Mouse (Mus musculus) E14TG2a.4 (cell line): ENCODE results near the gene Cpb2.

Experiments
- H3K27me3 ChIP-seq: 2 replicates; pipeline ENCODE4 v1.6.1; 2014; ENCODE audit warnings: low read length, control low read depth; ENCODE audit not compliant: insufficient read depth
- H3K36me3 ChIP-seq: 2 replicates; pipeline ENCODE4 v1.6.1; 2014; ENCODE audit warnings: low read length, control low read depth; ENCODE audit not compliant: insufficient read depth
- H3K4me1 ChIP-seq: replicated peaks from 2 replicates; pipeline ENCODE4 v1.6.1; 2014; ENCODE audit warnings: low read depth, low read length, control low read depth
- H3K4me3 ChIP-seq: replicated peaks from 2 replicates; pipeline ENCODE4 v1.5.1; 2014; ENCODE audit warnings: mild to moderate bottlenecking, low read length
- H3K9me3 ChIP-seq: 2 replicates; pipeline ENCODE4 v1.6.1; 2014; ENCODE audit warnings: low read length, control low read depth
- CTCF ChIP-seq: conservative IDR thresholded peaks from 2 replicates; pipeline ENCODE4 v1.5.1; 2014; ENCODE audit warnings: low read length
- NANOG ChIP-seq: IDR thresholded peaks from 2 replicates; pipeline ENCODE4 v1.6.1; 2014; ENCODE audit warnings: borderline replicate concordance, low read length, mixed read lengths
- POU5F1 ChIP-seq: IDR thresholded peaks from 2 replicates; pipeline ENCODE4 v1.6.1; 2014; ENCODE audit warnings: low read length, borderline replicate concordance

Cpb2 gene

DNA sequence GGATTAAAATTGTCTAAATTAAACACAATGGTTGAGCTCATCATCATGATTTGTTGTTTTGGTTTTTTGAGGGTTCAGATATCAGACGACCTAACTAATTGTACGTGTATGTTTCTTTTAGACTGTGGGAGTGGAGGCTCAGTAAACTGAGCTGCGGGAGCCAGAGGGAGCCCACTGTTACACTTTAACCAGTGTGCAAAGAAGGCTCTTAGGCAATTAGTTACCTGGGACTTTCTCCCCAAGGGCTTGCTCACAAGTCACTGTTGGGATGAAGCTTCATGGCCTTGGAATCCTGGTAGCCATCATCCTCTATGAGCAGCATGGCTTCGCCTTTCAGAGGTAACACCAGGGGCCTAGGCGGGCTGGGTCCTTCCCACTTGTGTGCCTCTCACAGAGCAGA is at the start of gene Cpb2:
Gene Cpb2, plus strand, starts transcription at position 201 of the 400 bp plus-strand sequence.
- H3K4me3 ChIP-seq = no peak within 1 kb of the TSS
- no peaks in the 10 kb centered on the region for H3K36me3 ChIP-seq
- no peaks in the 10 kb centered on the region for H3K27me3 ChIP-seq
- H3K9me3 ChIP-seq = no peaks in the 10 kb centered on the region
- no peak for TF ChIP-seq CTCF
- no peak for TF ChIP-seq NANOG
- no peak for TF ChIP-seq POU5F1
- H3K4me1 ChIP-seq = no peaks in the 10 kb centered on the region

DNA sequence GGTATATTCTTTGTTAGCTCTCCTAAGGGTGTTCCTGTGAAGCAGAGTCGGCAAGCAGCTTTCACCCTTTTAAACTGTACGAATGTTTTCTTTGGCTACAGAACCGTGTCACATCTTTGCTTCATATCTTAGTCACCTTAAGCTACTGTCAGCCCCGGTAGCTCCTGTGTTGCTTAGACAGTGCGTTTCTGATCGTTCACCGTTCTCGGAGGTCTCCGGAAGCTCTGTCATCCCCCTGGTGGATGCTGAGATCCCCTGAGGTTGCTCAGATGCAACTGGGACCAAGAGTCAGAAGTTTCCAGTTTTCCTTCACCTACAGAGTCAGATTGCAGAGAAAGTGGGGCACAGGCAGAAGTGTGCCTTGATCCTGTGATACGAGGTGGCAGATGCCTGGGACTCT is 49.7 kb upstream of the Cpb2 start:
- Histone ChIP-seq H3K4me3 (no peak overlapping the region), H3K36me3 (no peaks in the 10 kb centered on the region), H3K27me3 (no peaks in the 10 kb centered on the region), H3K4me1 (peaks cover under 1% of the 10 kb centered on the region; the same call in 1 of the 2 replicates), H3K9me3 (no peaks in the 10 kb centered on the region)
- no peak for TF ChIP-seq NANOG
- no peak for TF ChIP-seq CTCF
- TF ChIP-seq POU5F1 = no peak

DNA sequence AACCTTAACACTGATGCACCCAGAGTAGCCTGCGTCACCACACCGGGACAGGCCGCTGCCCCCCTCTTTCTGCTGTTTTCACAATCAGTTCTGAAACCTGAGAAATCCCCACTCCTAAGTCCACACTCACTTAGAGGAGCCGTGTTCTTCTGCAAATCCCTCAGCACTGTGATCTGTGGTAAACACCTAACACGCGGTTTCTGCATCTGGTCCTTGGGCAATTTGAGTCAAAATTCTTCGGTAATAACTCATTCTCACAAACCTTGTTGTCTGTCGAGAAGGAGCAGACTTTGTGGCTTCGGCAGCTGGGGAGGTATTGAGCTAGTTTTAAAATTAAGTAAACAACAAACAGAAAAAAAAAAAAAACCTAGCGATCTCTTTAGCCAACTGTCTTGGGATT is 49.2 kb upstream of the Cpb2 start:
- no peaks in the 10 kb centered on the region for H3K27me3 ChIP-seq
- TF ChIP-seq NANOG (no peak), POU5F1 (no peak), CTCF (no peak)
- H3K9me3 ChIP-seq = no peaks in the 10 kb centered on the region
- no peak overlapping the region for H3K4me3 ChIP-seq
- H3K4me1 ChIP-seq = peaks cover 5% of the 10 kb centered on the region
- no peaks in the 10 kb centered on the region for H3K36me3 ChIP-seq

DNA sequence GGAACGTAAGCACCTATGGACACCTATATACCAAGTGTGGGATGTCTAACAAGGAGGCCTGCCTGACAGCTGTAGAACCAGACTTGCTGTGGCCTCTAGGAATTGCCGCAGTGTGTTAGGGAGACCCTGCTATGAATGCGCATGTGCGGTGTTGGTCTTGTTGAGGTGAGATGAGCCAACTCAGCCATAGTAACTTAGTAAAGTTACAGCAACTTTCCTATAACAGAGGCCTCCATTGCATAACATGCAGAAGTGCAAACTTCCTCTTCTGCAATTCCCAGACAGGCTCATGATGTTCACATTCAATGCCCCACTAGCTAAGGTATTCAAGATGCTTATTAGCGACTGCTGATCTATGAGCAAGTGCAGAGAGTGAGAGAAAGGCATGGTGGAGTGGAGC is 46.6 kb upstream of the Cpb2 start:
- no peaks in the 10 kb centered on the region for H3K9me3 ChIP-seq
- H3K36me3 ChIP-seq = no peaks in the 10 kb centered on the region
- H3K4me1 ChIP-seq = peaks cover 5% of the 10 kb centered on the region
- H3K4me3 ChIP-seq = no peak overlapping the region
- no peaks in the 10 kb centered on the region for H3K27me3 ChIP-seq
- TF ChIP-seq POU5F1 (no peak), NANOG (no peak), CTCF (no peak)

DNA sequence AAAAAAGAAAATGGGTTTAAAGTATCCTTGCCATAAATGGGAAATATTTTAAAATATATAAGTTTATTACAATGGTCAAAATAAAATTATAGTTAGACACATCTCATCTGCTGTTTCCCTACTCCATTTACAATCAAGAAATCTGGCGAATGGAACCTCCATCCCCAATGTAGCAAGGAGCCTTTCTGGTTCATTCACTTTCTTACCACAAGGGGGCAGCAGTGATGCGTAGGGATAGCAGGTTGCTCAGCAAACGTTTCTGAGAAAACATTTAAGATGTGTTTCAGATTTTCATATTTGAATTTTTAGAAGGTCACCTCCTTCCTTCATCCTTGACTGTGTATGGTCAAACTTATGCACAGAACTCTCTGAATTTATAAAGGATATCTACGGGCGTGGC is 45.1 kb upstream of the Cpb2 start:
- peak; percentile 83 for TF ChIP-seq CTCF
- TF ChIP-seq NANOG = no peak
- TF ChIP-seq POU5F1 = no peak
- H3K9me3 ChIP-seq = peaks cover 6% of the 10 kb centered on the region
- no peaks in the 10 kb centered on the region for H3K36me3 ChIP-seq
- no peak overlapping the region for H3K4me3 ChIP-seq
- no peaks in the 10 kb centered on the region for H3K27me3 ChIP-seq
- peaks cover 5% of the 10 kb centered on the region for H3K4me1 ChIP-seq

DNA sequence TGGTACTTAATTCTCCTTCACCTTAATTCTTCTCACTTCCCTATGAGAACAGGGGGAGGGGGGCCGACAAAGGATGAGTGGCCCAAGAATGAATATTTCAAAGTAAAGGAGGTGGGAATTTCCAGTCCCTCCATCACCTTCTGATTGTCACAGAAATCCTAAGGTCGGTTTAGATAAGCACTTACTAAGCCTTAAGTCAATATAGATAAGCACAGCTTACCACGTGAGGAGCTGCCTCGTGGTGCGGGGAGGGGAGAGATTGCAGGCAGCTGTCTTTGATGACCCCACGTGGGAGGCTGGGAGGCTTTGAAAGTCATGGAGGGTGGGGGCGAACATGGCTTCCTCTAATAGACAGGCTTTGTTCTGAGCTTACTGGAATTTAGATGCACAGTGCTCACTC is 44.4 kb upstream of the Cpb2 start:
- Histone ChIP-seq H3K4me3 (no peak overlapping the region), H3K9me3 (peaks cover 6% of the 10 kb centered on the region), H3K27me3 (no peaks in the 10 kb centered on the region), H3K36me3 (no peaks in the 10 kb centered on the region), H3K4me1 (peaks cover 5% of the 10 kb centered on the region)
- TF ChIP-seq POU5F1 (no peak), NANOG (no peak), CTCF (no peak)

DNA sequence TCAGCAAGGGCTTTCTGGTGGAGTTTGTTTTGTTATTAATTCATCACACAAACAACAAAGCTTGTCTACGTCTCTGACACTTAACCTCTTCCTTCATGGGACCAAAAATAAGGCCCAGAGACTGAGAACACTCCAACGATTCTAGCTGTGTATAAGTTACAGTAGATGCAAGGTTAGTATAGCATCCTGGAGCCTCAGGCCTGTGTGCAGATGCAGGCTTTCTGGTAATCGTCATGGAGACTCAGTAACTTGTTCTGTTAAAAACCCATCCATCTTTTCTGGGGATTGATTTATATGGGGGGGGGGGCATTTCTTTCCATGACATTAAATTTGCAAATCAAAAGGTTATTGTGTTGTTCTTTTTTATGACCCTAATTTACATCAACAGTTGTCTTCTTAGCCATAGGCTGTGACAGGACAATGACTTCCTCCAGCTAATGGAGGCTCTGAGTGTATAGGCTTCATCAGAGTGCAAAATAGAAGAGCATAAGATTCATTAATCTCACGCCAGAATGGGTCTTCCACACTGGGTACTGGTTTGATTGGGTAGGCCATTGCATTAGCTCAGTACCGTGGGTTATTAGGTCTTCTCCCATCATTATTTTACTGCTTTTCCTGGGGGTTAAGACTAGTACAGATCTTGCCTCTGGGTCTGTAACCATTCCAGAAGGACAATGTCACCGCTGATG is 36.6 kb upstream of the Cpb2 start:
- Histone ChIP-seq H3K36me3 (no peaks in the 10 kb centered on the region), H3K4me1 (no peaks in the 10 kb centered on the region), H3K4me3 (no peak overlapping the region), H3K9me3 (peaks cover 6% of the 10 kb centered on the region), H3K27me3 (no peaks in the 10 kb centered on the region)
- TF ChIP-seq CTCF = no peak
- TF ChIP-seq NANOG = no peak
- no peak for TF ChIP-seq POU5F1

DNA sequence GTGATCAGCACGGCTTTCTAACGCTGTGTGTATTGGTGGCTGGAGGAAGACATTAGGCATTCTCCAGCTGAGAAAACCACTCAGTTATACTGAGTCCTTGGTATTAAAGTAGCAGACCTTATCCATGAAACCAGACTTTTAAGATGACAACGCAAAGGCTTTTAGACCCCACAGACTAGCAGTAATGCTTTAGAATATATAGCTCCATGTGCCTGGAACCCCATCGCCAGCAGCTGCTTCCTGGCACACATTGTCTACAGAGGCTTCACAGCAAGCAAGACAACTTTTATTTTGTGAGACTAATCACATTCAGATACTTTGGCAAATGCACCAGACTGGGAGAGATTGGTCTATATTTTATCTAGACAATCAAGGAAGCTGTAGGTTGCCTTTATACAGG is 35.8 kb upstream of the Cpb2 start:
- Histone ChIP-seq H3K36me3 (no peaks in the 10 kb centered on the region), H3K27me3 (no peaks in the 10 kb centered on the region), H3K9me3 (peaks cover 6% of the 10 kb centered on the region), H3K4me3 (no peak overlapping the region), H3K4me1 (no peaks in the 10 kb centered on the region)
- TF ChIP-seq CTCF = no peak
- no peak for TF ChIP-seq NANOG
- no peak for TF ChIP-seq POU5F1

DNA sequence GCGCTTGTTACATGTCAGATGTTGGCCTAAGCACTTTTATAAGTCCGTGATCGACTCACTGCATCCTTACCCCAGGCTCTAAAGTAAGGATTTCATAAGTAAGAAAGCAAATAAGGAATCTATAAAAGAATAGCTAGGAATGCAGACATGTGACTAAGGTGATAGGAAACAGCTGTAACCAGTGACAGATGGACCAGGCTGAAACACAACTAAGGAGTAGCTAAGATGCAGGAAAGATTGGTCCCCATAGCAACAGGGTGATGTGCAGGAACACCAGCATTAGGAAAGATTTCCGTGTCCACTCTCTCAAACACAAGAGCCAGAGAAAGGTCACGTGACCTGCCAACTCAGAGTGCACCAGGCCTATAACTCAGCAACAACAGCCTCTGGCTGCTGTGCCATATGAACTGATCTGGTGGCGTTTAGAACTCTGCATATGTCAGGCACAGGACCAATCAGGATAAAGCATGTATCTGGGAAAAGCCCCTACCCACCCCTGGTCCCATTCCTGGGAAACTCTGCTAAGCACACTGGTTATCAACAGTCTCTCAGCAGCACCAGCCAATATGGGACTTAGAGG is 33.4 kb upstream of the Cpb2 start:
- H3K4me3 ChIP-seq = no peak overlapping the region
- no peaks in the 10 kb centered on the region for H3K4me1 ChIP-seq
- no peaks in the 10 kb centered on the region for H3K36me3 ChIP-seq
- no peaks in the 10 kb centered on the region for H3K9me3 ChIP-seq
- TF ChIP-seq POU5F1 = no peak
- TF ChIP-seq NANOG = no peak
- no peak for TF ChIP-seq CTCF
- H3K27me3 ChIP-seq = no peaks in the 10 kb centered on the region
